Mouse (Mus musculus): ENCODE measurements at regions not wholly inside any gene's neighbourhood (a gene's known extent, or its start where the extent isn't known, plus 50 kb on each side); places are given as distances from the start of the nearest gene placed in this dataset.

DNA sequence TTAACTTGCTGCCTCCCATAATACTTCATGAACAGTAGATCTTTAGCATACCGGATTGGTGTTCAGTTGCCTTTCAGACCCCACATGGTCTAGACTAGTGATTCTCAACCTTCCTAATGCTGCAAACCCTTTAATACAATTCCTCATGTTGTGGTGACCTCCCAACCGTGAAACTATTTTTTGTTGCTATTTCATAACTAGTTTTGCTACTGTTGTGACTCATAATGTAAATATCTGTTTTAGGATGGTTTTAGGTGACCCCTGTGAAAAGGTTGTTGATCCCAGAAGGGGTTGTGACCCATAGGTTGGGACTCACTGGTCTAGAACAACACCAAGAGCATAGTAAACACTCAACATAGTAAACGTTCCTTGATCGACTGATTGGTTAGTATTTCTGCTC is 304.1 kb downstream of the Slc4a3 start:
- Histone ChIP-seq H3K9ac (ENCODE audit: insufficient read depth, low read depth) (no peak overlapping the region), H3K27ac (ENCODE audit: insufficient read depth, low read depth) (no peak overlapping the region), H3K4me1 (ENCODE audit: control insufficient read depth in 1 of 2, insufficient read depth in 2 of 2) (peaks cover 0 to 12% of the 10 kb centered on the region in 2 experiments; a peak in 1 of 4 replicates), H3K4me3 (replicated peaks in 1 of 3; ENCODE audit: low read depth in 2 of 3, low read length in 2 of 3, poor library complexity in 1 of 3) (no peak overlapping the region), H3K4me2 (ENCODE audit: insufficient read depth, low read depth, poor library complexity, severe bottlenecking) (no peak overlapping the region), H3K79me2 (replicated peaks; ENCODE audit: control insufficient read depth, extremely low read depth, insufficient read depth, poor library complexity, severe bottlenecking) (no peaks in the 10 kb centered on the region), H3K36me3 (replicated peaks in 1 of 2; ENCODE audit: control insufficient read depth in 1 of 2, insufficient read depth in 1 of 2, low read length in 1 of 2) (no peaks in the 10 kb centered on the region), H3K9me3 (replicated peaks; ENCODE audit: low read length) (no peaks in the 10 kb centered on the region), H3K27me3 (replicated peaks) (no peaks in the 10 kb centered on the region)
- TF ChIP-seq POLR2A (IDR thresholded peaks at IDR 0.05; ENCODE audit: low read depth, low read length) (no peak), EP300 (IDR thresholded peaks at IDR 0.05; ENCODE audit: low read length) (no peak), PAX5 (IDR thresholded peaks at IDR 0.05; ENCODE audit: low read length) (no peak), CHD2 (IDR thresholded peaks at IDR 0.05; ENCODE audit: low read length) (no peak)
- dilution Hi-C loops (cut with MboI; ENCODE audit: extremely low pct_ligation_motif_present, extremely low pct_unique_long_range_greater_than_20kb, low sequenced_read_pairs) (no loop called here), in situ Hi-C loops (cut with MboI; ENCODE audit: low pct_ligation_motif_present, low pct_unique_long_range_greater_than_20kb, low sequenced_read_pairs) (no loop called here)
- DNase-seq (ENCODE audit: extremely low read depth), result no peak

DNA sequence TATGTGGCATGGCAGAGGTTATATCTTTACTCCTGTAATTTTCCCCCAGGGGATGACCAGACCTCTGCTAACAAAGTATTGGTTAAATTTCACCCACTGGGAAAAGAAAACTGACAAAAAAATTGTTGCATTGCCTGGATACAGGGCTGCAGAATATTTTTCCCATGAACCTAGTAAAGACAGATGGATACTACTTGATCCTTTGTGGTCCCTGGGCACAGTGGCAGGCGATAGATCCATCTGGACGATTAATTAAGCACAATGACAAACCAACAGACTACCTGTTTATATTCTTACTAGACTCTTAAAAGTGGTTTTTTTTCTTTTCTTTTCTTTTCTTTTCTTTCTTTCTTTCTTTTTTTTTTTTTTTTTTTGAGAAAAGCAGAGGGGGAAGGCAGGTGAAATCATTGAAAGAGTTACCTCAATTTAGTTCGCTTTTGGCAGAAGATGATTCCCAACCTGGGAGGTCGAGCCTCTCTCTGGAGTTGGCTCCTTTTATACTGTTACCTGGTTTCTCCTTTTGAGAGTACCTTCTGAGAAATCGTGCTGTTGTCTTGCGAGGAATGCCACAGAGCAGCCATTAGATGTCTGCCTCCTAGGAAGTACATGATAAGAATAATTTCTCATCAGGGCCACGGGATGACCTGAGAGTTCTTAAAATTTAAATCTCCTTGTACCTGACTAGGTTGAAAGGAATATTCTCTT is 312.6 kb downstream of the Slc4a3 start:
- no peak for TF ChIP-seq JUN (IDR thresholded peaks at IDR 0.05; ENCODE audit: insufficient read depth, low read depth, low read length)
- no peak for TF ChIP-seq USF1 (IDR thresholded peaks at IDR 0.05; ENCODE audit: low read depth, low read length)
- no peak for TF ChIP-seq PAX5 (IDR thresholded peaks at IDR 0.05; ENCODE audit: low read length)
- no peak for TF ChIP-seq ETS1 (conservative IDR thresholded peaks at IDR 0.05; ENCODE audit: low read depth, low read length)
- TF ChIP-seq NELFE (IDR thresholded peaks at IDR 0.05; ENCODE audit: low read depth, low read length), result no peak
- TF ChIP-seq BHLHE40 (IDR thresholded peaks at IDR 0.05; ENCODE audit: low read depth, low read length), result no peak
- no peak for TF ChIP-seq GABPA (IDR thresholded peaks at IDR 0.05; ENCODE audit: insufficient replicate concordance, low read depth, low read length)
- TF ChIP-seq MAZ (IDR thresholded peaks at IDR 0.05; ENCODE audit: low read depth, low read length), result no peak
- TF ChIP-seq CHD1 (IDR thresholded peaks at IDR 0.05; ENCODE audit: low read depth, low read length), result no peak
- no peak for TF ChIP-seq MAFK (IDR thresholded peaks at IDR 0.05; ENCODE audit: insufficient replicate concordance, low read length)
- TF ChIP-seq KAT2A (IDR thresholded peaks at IDR 0.05; ENCODE audit: insufficient replicate concordance, low read length), result no peak
- no peak overlapping the region for H3K4me2 ChIP-seq (ENCODE audit: insufficient read depth, low read depth, poor library complexity, severe bottlenecking)
- no peaks in the 10 kb centered on the region for H3K36me3 ChIP-seq (replicated peaks in 1 of 2; ENCODE audit: control insufficient read depth in 1 of 2, insufficient read depth in 1 of 2, low read length in 1 of 2)
- dilution Hi-C loops (cut with MboI; ENCODE audit: extremely low pct_ligation_motif_present, extremely low pct_unique_long_range_greater_than_20kb, low sequenced_read_pairs), result no loop called here
- H3K9me3 ChIP-seq (replicated peaks; ENCODE audit: low read length), result no peaks in the 10 kb centered on the region
- H3K4me1 ChIP-seq (ENCODE audit: control insufficient read depth in 1 of 2, insufficient read depth in 2 of 2), result no peaks in the 10 kb centered on the region
- H3K4me3 ChIP-seq (replicated peaks in 1 of 3; ENCODE audit: low read depth in 2 of 3, low read length in 2 of 3, poor library complexity in 1 of 3), result no peak overlapping the region
- no peak overlapping the region for H3K9ac ChIP-seq (ENCODE audit: insufficient read depth, low read depth)
- H3K27ac ChIP-seq (ENCODE audit: insufficient read depth, low read depth), result no peak overlapping the region
- H3K27me3 ChIP-seq (replicated peaks), result no peaks in the 10 kb centered on the region
- DNase-seq (ENCODE audit: extremely low read depth), result no peak
- no peaks in the 10 kb centered on the region for H3K79me2 ChIP-seq (replicated peaks; ENCODE audit: control insufficient read depth, extremely low read depth, insufficient read depth, poor library complexity, severe bottlenecking)
- in situ Hi-C loops (cut with MboI; ENCODE audit: low pct_ligation_motif_present, low pct_unique_long_range_greater_than_20kb, low sequenced_read_pairs), result no loop called here

DNA sequence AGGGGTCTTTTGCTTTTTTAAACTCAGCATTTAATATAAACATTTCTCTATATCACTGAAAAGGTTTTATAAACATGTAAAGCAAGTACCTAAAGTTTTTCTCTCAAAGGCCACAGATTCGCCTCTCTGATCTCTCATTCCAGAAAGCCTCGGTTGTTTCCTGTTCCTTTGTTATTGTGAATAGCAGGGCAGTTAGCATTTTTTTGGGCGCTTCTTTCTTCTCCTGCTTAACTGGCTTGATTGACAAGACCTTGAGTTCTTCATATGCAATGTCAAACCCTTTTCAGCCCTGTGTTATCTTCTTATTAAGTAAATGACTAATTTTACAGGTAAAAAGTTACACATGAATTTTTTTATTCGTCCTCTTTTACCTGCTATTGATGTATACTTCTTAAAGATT is 316.7 kb downstream of the Slc4a3 start:
- in situ Hi-C loops (cut with MboI; ENCODE audit: low pct_ligation_motif_present, low pct_unique_long_range_greater_than_20kb, low sequenced_read_pairs), result no loop called here
- TF ChIP-seq TBP (conservative IDR thresholded peaks at IDR 0.05; ENCODE audit: low read depth, low read length) (no peak), POLR2AphosphoS2 (IDR thresholded peaks at IDR 0.05; ENCODE audit: low read depth, low read length) (no peak), MAX (IDR thresholded peaks at IDR 0.05; ENCODE audit: low read length) (no peak), KAT2A (IDR thresholded peaks at IDR 0.05; ENCODE audit: insufficient replicate concordance, low read length) (no peak)

More for the DNA sequence above, 316.7 kb downstream of the Slc4a3 start:
- dilution Hi-C loops (cut with MboI; ENCODE audit: extremely low pct_ligation_motif_present, extremely low pct_unique_long_range_greater_than_20kb, low sequenced_read_pairs), result no loop called here
- H3K4me3 ChIP-seq (replicated peaks in 1 of 3; ENCODE audit: low read depth in 2 of 3, low read length in 2 of 3, poor library complexity in 1 of 3), result no peak overlapping the region
- no peak overlapping the region for H3K27ac ChIP-seq (ENCODE audit: insufficient read depth, low read depth)
- no peaks in the 10 kb centered on the region for H3K79me2 ChIP-seq (replicated peaks; ENCODE audit: control insufficient read depth, extremely low read depth, insufficient read depth, poor library complexity, severe bottlenecking)
- H3K27me3 ChIP-seq (replicated peaks), result no peaks in the 10 kb centered on the region
- no peak overlapping the region for H3K4me2 ChIP-seq (ENCODE audit: insufficient read depth, low read depth, poor library complexity, severe bottlenecking)
- no peaks in the 10 kb centered on the region for H3K36me3 ChIP-seq (replicated peaks in 1 of 2; ENCODE audit: control insufficient read depth in 1 of 2, insufficient read depth in 1 of 2, low read length in 1 of 2)
- H3K9me3 ChIP-seq (replicated peaks; ENCODE audit: low read length), result no peaks in the 10 kb centered on the region
- no peak overlapping the region for H3K9ac ChIP-seq (ENCODE audit: insufficient read depth, low read depth)
- no peaks in the 10 kb centered on the region for H3K4me1 ChIP-seq (ENCODE audit: control insufficient read depth in 1 of 2, insufficient read depth in 2 of 2)
- no peak for DNase-seq (ENCODE audit: extremely low read depth)

Measured in CH12.LX (cell line).